Mouse (Mus musculus) embryonic facial prominence, embryonic 10.5 days (tissue): ENCODE results near the gene Gm20431. TPM values are rescaled to one million over a fixed set of nuclear protein-coding genes. Genes with fewer than 3 reads are reported as not detected.

Source experiments
- DNase-seq: peaks from one replicate; pipeline ENCODE4 v3.0.0-alpha.2; 2017; ENCODE audit warnings: low spot score
- H3K27ac ChIP-seq: fragments of 300-500 bp; sonication (generic); replicated peaks from 2 replicates; pipeline ENCODE4 v1.5.1; 2016; ENCODE audit warnings: mild to moderate bottlenecking
- H3K27me3 ChIP-seq: fragments of 300-500 bp; sonication (generic); replicated peaks from 2 replicates; pipeline ENCODE4 v1.6.1; 2016; ENCODE audit warnings: low read depth, mild to moderate bottlenecking; ENCODE audit not compliant: poor library complexity, severe bottlenecking
- H3K36me3 ChIP-seq: fragments of 300-500 bp; sonication (generic); replicated peaks from 2 replicates; pipeline ENCODE4 v1.6.1; 2016; ENCODE audit warnings: mild to moderate bottlenecking, moderate library complexity
- H3K4me1 ChIP-seq: fragments of 300-500 bp; sonication (generic); 2 replicates; pipeline ENCODE4 v1.6.1; 2016
- H3K4me3 ChIP-seq: fragments of 300-500 bp; sonication (generic); 2 replicates; pipeline ENCODE4 v1.5.1; 2016; ENCODE audit warnings: mild to moderate bottlenecking, moderate library complexity
- H3K9me3 ChIP-seq: fragments of 300-500 bp; sonication (generic); 2 replicates; pipeline ENCODE4 v1.6.1; 2016; ENCODE audit warnings: mild to moderate bottlenecking
- whole genome bisulfite sequencing: fragments of 180-500 bp; shearing (Covaris S2); methylation state at CpG from one replicate; pipeline ENCODE4 v1.1.7; 2016; 5-methylcytosine and 5-hydroxymethylcytosine counted together
- microRNA-seq: library from miRNA; unstranded; fragments of <30 nt; microRNA quantifications from one replicate; pipeline ENCODE4, GENCODE M21; 2017
- polyA plus RNA-seq: library from polyadenylated mRNA; unstranded; fragments of >200 nt; fragmentation: Nextera tagmentation; extraction: Ambion mirVana; gene quantifications from 2 replicates; pipeline ENCODE4 v1.2.1, GENCODE M21; 2016

The Gm20431 gene
- polyA plus RNA-seq, 1 experiment from 2014 or later: 4.9 TPM

- Histone ChIP-seq H3K4me3 (peak overlapping the region; percentile 34; the same call in 1 of the 2 replicates), H3K27me3 (peaks cover 19% of the 10 kb centered on the region), H3K27ac (peak overlapping the region; percentile 86), H3K9me3 (no peaks in the 10 kb centered on the region), H3K4me1 (peaks cover 81% of the 10 kb centered on the region), H3K36me3 (no peaks in the 10 kb centered on the region)
- peak; percentile 91 for DNase-seq
- WGBS: 24% methylated on average over 12 of the region's 12 CpGs
Observed at GRCm38 (mm10) chr2:167563703-167564102, 97.6 kb downstream of the Gm20431 start.

GRCm38 (mm10) chr2:167563035-167563434 is 98.3 kb downstream of the Gm20431 start:
- Histone ChIP-seq H3K36me3 (no peaks in the 10 kb centered on the region), H3K4me1 (peaks cover 80% of the 10 kb centered on the region), H3K4me3 (peak overlapping the region; percentile 6; the same call in 1 of the 2 replicates), H3K27me3 (peaks cover 23% of the 10 kb centered on the region), H3K9me3 (no peaks in the 10 kb centered on the region), H3K27ac (peak overlapping the region; percentile 86)
- DNase-seq: no peak
- WGBS: 67% methylated on average over 5 of the region's 5 CpGs

DNA sequence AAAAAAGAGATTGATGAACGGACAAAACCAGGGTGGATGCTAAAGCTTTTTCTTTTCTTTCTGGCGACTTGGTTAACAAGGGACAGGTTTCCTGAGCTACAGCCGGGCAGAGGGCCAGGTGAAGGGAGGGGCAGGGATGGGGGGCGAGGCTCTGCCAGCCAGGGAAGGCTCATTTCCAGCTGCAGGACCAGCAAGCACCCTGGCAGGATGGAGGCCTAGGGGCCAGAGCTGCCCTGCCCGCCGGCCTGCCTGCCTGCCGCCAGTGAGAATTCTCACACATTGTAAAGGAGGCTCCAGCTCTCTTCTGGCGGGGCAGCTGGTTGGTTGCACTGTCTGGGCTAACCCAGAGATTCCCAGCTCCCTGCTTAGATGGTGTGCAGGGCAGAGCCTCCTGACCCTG is 99.2 kb downstream of the Gm20431 start:
- Histone ChIP-seq H3K4me1 (peaks cover 76% of the 10 kb centered on the region), H3K4me3 (no peak overlapping the region)
- no peak for DNase-seq

GRCm38 (mm10) chr2:167559413-167559812 is 101.9 kb downstream of the Gm20431 start:
- peak overlapping the region; percentile 87 for H3K27ac ChIP-seq
- peak; percentile 60 for DNase-seq

More for the DNA sequence above, 99.2 kb downstream of the Gm20431 start:
- Histone ChIP-seq H3K27me3 (peaks cover 23% of the 10 kb centered on the region), H3K9me3 (no peaks in the 10 kb centered on the region), H3K27ac (peak overlapping the region; percentile 86), H3K36me3 (no peaks in the 10 kb centered on the region)
- WGBS: 41% methylated on average over 8 of the region's 8 CpGs

More at GRCm38 (mm10) chr2:167559413-167559812, 101.9 kb downstream of the Gm20431 start:
- Histone ChIP-seq H3K4me1 (peaks cover 67% of the 10 kb centered on the region), H3K4me3 (peak overlapping the region; percentile 46), H3K9me3 (no peaks in the 10 kb centered on the region), H3K27me3 (peaks cover 23% of the 10 kb centered on the region), H3K36me3 (no peaks in the 10 kb centered on the region)
- 13% methylated on average over 27 of the region's 27 CpGs for WGBS

Small RNA genes within 50 kb of the gene (microRNA-seq; reads per million reads assigned to microRNA genes)
- gene Gm22355: not detected

Other genes starting within 250 kb of the Gm20431 start
- gene Slc9a8, start 239.8 kb downstream of the Gm20431 start, polyA plus RNA-seq: 24.3 and 25.9 TPM in 2 replicates
- gene Rnf114, start 168.9 kb downstream of the Gm20431 start, polyA plus RNA-seq: 133 and 142 TPM in 2 replicates
- gene Spata2, start 168.6 kb downstream of the Gm20431 start, polyA plus RNA-seq: 19.6 TPM in 2 replicates
- gene Snai1, start 123.3 kb downstream of the Gm20431 start, polyA plus RNA-seq: 86.3 and 93.8 TPM in 2 replicates
- gene Ube2v1, start 29.4 kb downstream of the Gm20431 start, polyA plus RNA-seq: 384 and 394 TPM in 2 replicates
- 1.7 and 1.8 TPM in 2 replicates for gene Cebpb, start 27.4 kb upstream of the Gm20431 start, polyA plus RNA-seq
- 40.2 and 43.7 TPM in 2 replicates for gene Tmem189, start 28.3 kb upstream of the Gm20431 start, polyA plus RNA-seq